Comparison of ENCODE assay signal across 12 mouse cellular contexts in genomic region chr4:70776273-70776672, GRCm38 (mm10).
"Had no signal": no experiment of that assay in that cellular context is flagged by ENCODE, and none has a peak within 500 bp of the region (broad histone marks: within the 10 kb centered on the region; RNA-seq: fewer than 3 reads in every experiment).

No protein-coding gene starts in this region.

- DNase-seq: left cerebral cortex, postnatal 4 days; liver; liver, embryonic 13.5 days; liver, postnatal 0 days; lung, adult 18-20 months; lung, adult 2 months; lung, embryonic 14.5 days; lung, postnatal 10 days; lung, postnatal 14 days; lung, postnatal 36 days; lung, postnatal 4 days; midbrain, embryonic 14.5 days had no signal
